Mouse (Mus musculus): ENCODE results near the gene Emc1. TPM values are rescaled to one million over a fixed set of nuclear protein-coding genes. Genes with fewer than 3 reads are reported as not detected.

Emc1 gene
- total RNA-seq, 4 experiments from 2014 or later = 89.4 to 92.6 (median 91.1) TPM

Small RNA genes lying within 50 kb of the gene (microRNA-seq; reads per million reads assigned to microRNA genes)
- gene Gm24245 (0 to 0.63 reads per million in 2 experiments), gene Gm25732 (0.44 to 0.63 reads per million in 2 experiments)

Other genes starting within 250 kb of the Emc1 start
- 100 to 1,000 TPM; 182 to 221 (median 192) TPM for gene Minos1, start 221.5 kb upstream of the Emc1 start, total RNA-seq (2022)
- 100 to 1,000 TPM; 310 to 345 (median 321) TPM for gene Capzb, start 159.7 kb upstream of the Emc1 start, total RNA-seq (2022)
- 10 to 100 TPM; 12.3 to 18.9 (median 14.4) TPM for gene Pqlc2, start 41.9 kb upstream of the Emc1 start, total RNA-seq (2022)
- 10 to 100 TPM; 20.4 to 29.5 (median 26.9) TPM for gene Akr7a5, start 41.8 kb upstream of the Emc1 start, total RNA-seq (2022)
- 10 to 100 TPM; 43.2 to 54.3 (median 49.8) TPM for gene Mrto4, start within 50 bp of the Emc1 start, total RNA-seq (2022)
- 100 to 1,000 TPM; 149 to 211 (median 162) TPM for gene Ubr4, start within 50 bp of the Emc1 start, total RNA-seq (2022)
- gene Iffo2, start 178.0 kb downstream of the Emc1 start, total RNA-seq (2022) = 10 to 100 TPM; 18.1 to 19.8 (median 18.5) TPM

Data from left cerebral cortex, adult 8-10 months (tissue).